In the genomic region with DNA sequence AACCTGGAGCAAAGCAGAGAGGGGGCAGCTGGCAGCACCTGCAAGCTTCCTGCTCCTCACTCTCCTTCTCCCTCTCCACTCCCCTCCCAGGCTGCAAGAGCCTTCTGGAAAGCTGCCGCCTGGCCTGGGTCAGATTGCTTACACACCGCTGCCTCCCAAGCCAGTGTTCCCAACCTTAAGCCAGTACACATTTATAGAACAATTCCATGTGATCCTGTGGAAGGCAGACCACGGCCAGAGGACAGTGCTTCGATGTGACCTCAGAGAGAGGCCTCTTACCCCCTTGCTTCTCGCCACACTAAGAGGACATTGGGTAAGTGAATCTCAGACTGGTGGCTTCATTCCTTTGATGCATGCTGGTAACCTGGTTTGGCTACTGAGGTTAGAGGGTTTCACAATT, we compare ENCODE assay signal across 11 mouse cellular contexts. TPM values are rescaled to one million over a fixed set of nuclear protein-coding genes. Genes with fewer than 3 reads are reported as not detected.
DNase-seq lines count a peak whose midpoint lies in the region; ATAC-seq and TF ChIP-seq lines count a peak whose summit lies in the region.
"Had no signal": no experiment of that assay in that cellular context is flagged by ENCODE, and none has a peak within 500 bp of the region (broad histone marks: within the 10 kb centered on the region; RNA-seq: fewer than 3 reads in every experiment).

No protein-coding gene starts in this region.

- H3K27me3 ChIP-seq in hindbrain, postnatal 0 days (ENCODE audit: insufficient read depth, low read length): no peaks in the 10 kb centered on the region
- no peaks in the 10 kb centered on the region for H3K27me3 ChIP-seq in hindbrain, embryonic 13.5 days
- H3K27me3 ChIP-seq in embryonic facial prominence, embryonic 13.5 days: no peaks in the 10 kb centered on the region
- H3K27me3 ChIP-seq: embryonic facial prominence, embryonic 15.5 days; hindbrain, embryonic 12.5 days had no signal

- WGBS in hindbrain, postnatal 0 days: 50% methylated on average over 5 of the region's 5 CpGs
- WGBS in hindbrain, embryonic 13.5 days: 50% methylated on average over 5 of the region's 5 CpGs
- 53% methylated on average over 5 of the region's 5 CpGs for WGBS in embryonic facial prominence, embryonic 13.5 days

- DNase-seq in hindbrain, postnatal 0 days (ENCODE audit: low spot score): peak; percentile 51
- peak; percentile 90 for DNase-seq in brain, adult 2 months (ENCODE audit: low read depth, low spot score)
- peak; percentile 75 to 82 for DNase-seq in heart, postnatal 10 days
- DNase-seq in spleen, postnatal 36 days (ENCODE audit: low spot score in 2 of 2): no peak
- DNase-seq in adrenal gland, postnatal 25 days: no peak

- no peak overlapping the region for H3K4me3 ChIP-seq in hindbrain, postnatal 0 days (ENCODE audit: low read length)
- H3K4me3 ChIP-seq in hindbrain, embryonic 13.5 days: no peak overlapping the region
- no peak overlapping the region for H3K4me3 ChIP-seq in embryonic facial prominence, embryonic 13.5 days
- H3K4me3 ChIP-seq: embryonic facial prominence, embryonic 15.5 days; hindbrain, embryonic 12.5 days had no signal

- H3K27ac ChIP-seq in hindbrain, postnatal 0 days: no peak overlapping the region
- no peak overlapping the region for H3K27ac ChIP-seq in hindbrain, embryonic 13.5 days
- H3K27ac ChIP-seq in embryonic facial prominence, embryonic 13.5 days: peak overlapping the region; percentile 40; the same call in 1 of the 2 replicates
- H3K27ac ChIP-seq: embryonic facial prominence, embryonic 15.5 days; hindbrain, embryonic 12.5 days; liver, embryonic 14.5 days had no signal

- no peaks in the 10 kb centered on the region for H3K9me3 ChIP-seq in hindbrain, postnatal 0 days (ENCODE audit: low read length)
- H3K9me3 ChIP-seq in hindbrain, embryonic 13.5 days: no peaks in the 10 kb centered on the region
- H3K9me3 ChIP-seq in embryonic facial prominence, embryonic 13.5 days: no peaks in the 10 kb centered on the region
- H3K9me3 ChIP-seq: embryonic facial prominence, embryonic 15.5 days; hindbrain, embryonic 12.5 days had no signal

- no peak overlapping the region for H3K4me2 ChIP-seq in hindbrain, postnatal 0 days (ENCODE audit: low read depth, low read length)
- no peak overlapping the region for H3K4me2 ChIP-seq in hindbrain, embryonic 13.5 days
- no peak overlapping the region for H3K4me2 ChIP-seq in embryonic facial prominence, embryonic 13.5 days
- H3K4me2 ChIP-seq: embryonic facial prominence, embryonic 15.5 days; hindbrain, embryonic 12.5 days had no signal

- ATAC-seq in hindbrain, postnatal 0 days: no peak
- ATAC-seq in hindbrain, embryonic 13.5 days (ENCODE audit: low FRiP score): no peak
- no peak for ATAC-seq in embryonic facial prominence, embryonic 13.5 days (ENCODE audit: insufficient number of reproducible peaks, insufficient read depth, low FRiP score, low TSS enrichment, low read depth)
- no peak for ATAC-seq in monocyte, adult 5-6 weeks (replicated peaks; ENCODE audit: insufficient number of reproducible peaks, low FRiP score, low TSS enrichment, poor library complexity, severe bottlenecking)

- no peak for TF ChIP-seq CTCF in hindbrain, postnatal 0 days (IDR thresholded peaks at IDR 0.05; ENCODE audit: low read depth)

- intact Hi-C loops in heart, postnatal 10 days (cut with DNase I): no loop called here

- H3K36me3 ChIP-seq in hindbrain, postnatal 0 days (ENCODE audit: insufficient read depth, low read length): no peaks in the 10 kb centered on the region
- no peaks in the 10 kb centered on the region for H3K36me3 ChIP-seq in hindbrain, embryonic 13.5 days
- no peaks in the 10 kb centered on the region for H3K36me3 ChIP-seq in embryonic facial prominence, embryonic 13.5 days
- H3K36me3 ChIP-seq: embryonic facial prominence, embryonic 15.5 days; hindbrain, embryonic 12.5 days had no signal

- H3K9ac ChIP-seq in hindbrain, postnatal 0 days (replicated peaks; ENCODE audit: low read length): no peak overlapping the region
- H3K9ac ChIP-seq in hindbrain, embryonic 13.5 days: no peak overlapping the region
- H3K9ac ChIP-seq in embryonic facial prominence, embryonic 13.5 days: 0 out of 2 replicates have a peak overlapping the region, but pooled peaks have one; percentile 3
- H3K9ac ChIP-seq: embryonic facial prominence, embryonic 15.5 days; hindbrain, embryonic 12.5 days; liver, embryonic 14.5 days had no signal

- H3K4me1 ChIP-seq in hindbrain, postnatal 0 days (ENCODE audit: insufficient read depth, low read length): no peaks in the 10 kb centered on the region
- 0 out of 2 replicates have a peak, but pooled peaks cover 7% of the 10 kb centered on the region for H3K4me1 ChIP-seq in hindbrain, embryonic 13.5 days (replicated peaks)
- peaks cover 16% of the 10 kb centered on the region; the same call in 1 of the 2 replicates for H3K4me1 ChIP-seq in embryonic facial prominence, embryonic 13.5 days

RNA-seq across cellular contexts. Expression of a gene that starts 20.1 kb away (rescaled TPM):
- total RNA-seq in hindbrain, postnatal 0 days (2014; rRNA removed): 32.2 and 42.0 TPM in 2 replicates
- 82.3 and 91.3 TPM in 2 replicates for polyA plus RNA-seq in hindbrain, postnatal 0 days (2015; fragmentation: Nextera tagmentation; extraction: Ambion mirVana)
- 98.0 and 101 TPM in 2 replicates for polyA plus RNA-seq in hindbrain, embryonic 13.5 days (2015; fragmentation: Nextera tagmentation; extraction: Ambion mirVana)
- 161 and 171 TPM in 2 replicates for polyA plus RNA-seq in embryonic facial prominence, embryonic 13.5 days (2015; fragmentation: Nextera tagmentation; extraction: Ambion mirVana)
- 10 to 100 TPM; 55.1 to 56.4 TPM for total RNA-seq in heart, postnatal 10 days (2021)
- 61.8 and 91.4 TPM in 2 replicates for total RNA-seq in adrenal gland, postnatal 25 days (2021)
- total RNA-seq in monocyte, adult 5-6 weeks (2017): 155 to 185 TPM (median 183 TPM) in 3 replicates

RNA-seq across cellular contexts. Expression of a gene that starts 24.5 kb away (rescaled TPM):
- 37.9 and 38.4 TPM in 2 replicates for total RNA-seq in hindbrain, postnatal 0 days (2014; rRNA removed)
- polyA plus RNA-seq in hindbrain, postnatal 0 days (2015; fragmentation: Nextera tagmentation; extraction: Ambion mirVana): 46.0 and 51.8 TPM in 2 replicates
- polyA plus RNA-seq in hindbrain, embryonic 13.5 days (2015; fragmentation: Nextera tagmentation; extraction: Ambion mirVana): 58.0 and 59.1 TPM in 2 replicates
- polyA plus RNA-seq in embryonic facial prominence, embryonic 13.5 days (2015; fragmentation: Nextera tagmentation; extraction: Ambion mirVana): 42.0 and 43.8 TPM in 2 replicates
- 100 to 1,000 TPM; 208 to 286 TPM for total RNA-seq in heart, postnatal 10 days (2021)
- total RNA-seq in adrenal gland, postnatal 25 days (2021): 40.0 and 46.6 TPM in 2 replicates
- 0.43 to 1.5 TPM in 2 of 3 replicates, not detected in the other for total RNA-seq in monocyte, adult 5-6 weeks (2017)

RNA-seq across cellular contexts. Expression of a gene that starts 32.6 kb away (rescaled TPM):
- 47.2 and 48.0 TPM in 2 replicates for total RNA-seq in hindbrain, postnatal 0 days (2014; rRNA removed)
- 116 and 119 TPM in 2 replicates for polyA plus RNA-seq in hindbrain, postnatal 0 days (2015; fragmentation: Nextera tagmentation; extraction: Ambion mirVana)
- polyA plus RNA-seq in hindbrain, embryonic 13.5 days (2015; fragmentation: Nextera tagmentation; extraction: Ambion mirVana): 94.4 and 104 TPM in 2 replicates
- 56.3 and 72.3 TPM in 2 replicates for polyA plus RNA-seq in embryonic facial prominence, embryonic 13.5 days (2015; fragmentation: Nextera tagmentation; extraction: Ambion mirVana)
- total RNA-seq in heart, postnatal 10 days (2021): 10 to 100 TPM; 37.8 to 40.1 TPM
- 42.2 and 49.2 TPM in 2 replicates for total RNA-seq in adrenal gland, postnatal 25 days (2021)
- total RNA-seq in monocyte, adult 5-6 weeks (2017): 54.3 to 92.1 TPM (median 63.5 TPM) in 3 replicates

Comparison
In these comparisons a context has a peak if more than half of its experiments do, and no peak if none do; other contexts are left out.
1. DNase-seq: peak in hindbrain, postnatal 0 days (single experiment), brain, adult 2 months (single experiment) and heart, postnatal 10 days (2 of 2); none in spleen, postnatal 36 days (0 of 2) and adrenal gland, postnatal 25 days (single experiment).
2. RNA of a gene that starts 24.5 kb away (total RNA-seq): 208 to 286 TPM in heart, postnatal 10 days, 40.0 to 46.6 TPM in adrenal gland, postnatal 25 days and 37.9 to 38.4 TPM in hindbrain, postnatal 0 days; 0.43 to 1.5 TPM in monocyte, adult 5-6 weeks; every median in the first group is over 10 times any median in the second.